9 mouse cellular contexts compared by ENCODE assay signal in the genomic region with DNA sequence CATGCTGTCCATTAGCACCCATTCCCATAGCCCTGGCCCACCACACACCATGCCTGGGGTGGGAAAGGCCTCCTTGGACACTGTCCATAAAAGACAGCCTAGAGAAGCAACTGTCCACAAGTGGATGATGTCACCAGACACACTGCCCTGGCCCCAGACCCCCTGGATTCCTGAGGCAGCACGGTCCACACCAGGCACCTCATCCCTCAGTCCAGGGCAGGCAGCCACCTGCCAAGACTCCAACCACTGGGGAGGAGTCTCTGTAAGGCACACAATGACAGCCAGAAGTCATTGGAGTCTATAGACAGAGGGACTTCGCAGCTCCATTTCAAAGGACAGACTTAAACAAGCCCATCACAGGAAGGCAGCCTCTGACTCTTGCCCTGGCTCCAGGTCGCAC. TPM values are rescaled to one million over a fixed set of nuclear protein-coding genes. Genes with fewer than 3 reads are reported as not detected.
A peak's percentile ranks its signal among the peaks of the same experiment; 100 is the strongest.
DNase-seq lines count a peak whose midpoint lies in the region; ATAC-seq lines count a peak whose summit lies in the region.
"Had no signal": no experiment of that assay in that cellular context is flagged by ENCODE, and none has a peak within 500 bp of the region (broad histone marks: within the 10 kb centered on the region; RNA-seq: fewer than 3 reads in every experiment).

No protein-coding gene starts in this region.

- H3K27ac ChIP-seq in heart, embryonic 11.5 days (ENCODE audit: low read depth, low read length) = no peak overlapping the region
- no peak overlapping the region for H3K27ac ChIP-seq in kidney, embryonic 15.5 days
- no peak overlapping the region for H3K27ac ChIP-seq in stomach, embryonic 14.5 days (ENCODE audit: low read length)
- H3K27ac ChIP-seq: limb, embryonic 15.5 days had no signal

- H3K9ac ChIP-seq in heart, embryonic 11.5 days (ENCODE audit: low read depth, low read length) = no peak overlapping the region
- 0 out of 2 replicates have a peak overlapping the region, but pooled peaks have one; percentile 77 for H3K9ac ChIP-seq in kidney, embryonic 15.5 days
- H3K9ac ChIP-seq in stomach, embryonic 14.5 days (replicated peaks; ENCODE audit: low read depth, low read length) = no peak overlapping the region
- H3K9ac ChIP-seq: limb, embryonic 15.5 days had no signal

- H3K4me3 ChIP-seq in heart, embryonic 11.5 days (ENCODE audit: low read depth, low read length) = 0 out of 2 replicates have a peak overlapping the region, but pooled peaks have one; percentile 94
- H3K4me3 ChIP-seq in kidney, embryonic 15.5 days (replicated peaks) = peak overlapping the region; percentile 84
- H3K4me3 ChIP-seq in stomach, embryonic 14.5 days (ENCODE audit: low read depth, low read length) = no peak overlapping the region

- ATAC-seq in heart, embryonic 11.5 days (replicated peaks; ENCODE audit: insufficient number of reproducible peaks, low FRiP score, low TSS enrichment) = no peak
- ATAC-seq in kidney, embryonic 15.5 days (replicated peaks; ENCODE audit: low FRiP score) = 0 out of 2 replicates have a peak, but pooled peaks have one; percentile 31
- no peak for ATAC-seq in stomach, embryonic 14.5 days (ENCODE audit: insufficient number of reproducible peaks, insufficient read depth, low FRiP score, low read depth)

- peaks cover 10% of the 10 kb centered on the region for H3K4me1 ChIP-seq in heart, embryonic 11.5 days (ENCODE audit: control insufficient read depth, insufficient read depth, low read length)
- H3K4me1 ChIP-seq in kidney, embryonic 15.5 days = peaks cover 33% of the 10 kb centered on the region
- 0 out of 2 replicates have a peak, but pooled peaks cover 3% of the 10 kb centered on the region for H3K4me1 ChIP-seq in stomach, embryonic 14.5 days (ENCODE audit: control insufficient read depth, insufficient read depth, low read length)

- H3K27me3 ChIP-seq in heart, embryonic 11.5 days (ENCODE audit: control insufficient read depth, insufficient read depth, low read length) = peaks cover 12% of the 10 kb centered on the region
- peaks cover 23% of the 10 kb centered on the region for H3K27me3 ChIP-seq in kidney, embryonic 15.5 days
- peaks cover 5% of the 10 kb centered on the region; the same call in 1 of the 2 replicates for H3K27me3 ChIP-seq in stomach, embryonic 14.5 days (ENCODE audit: control insufficient read depth, insufficient read depth, low read length)

- H3K9me3 ChIP-seq in heart, embryonic 11.5 days (replicated peaks; ENCODE audit: control insufficient read depth, low read length) = no peaks in the 10 kb centered on the region
- H3K9me3 ChIP-seq in kidney, embryonic 15.5 days (replicated peaks) = no peaks in the 10 kb centered on the region
- no peaks in the 10 kb centered on the region for H3K9me3 ChIP-seq in stomach, embryonic 14.5 days (ENCODE audit: control insufficient read depth, low read depth, low read length)
- H3K9me3 ChIP-seq: limb, embryonic 15.5 days had no signal

- no peaks in the 10 kb centered on the region for H3K36me3 ChIP-seq in heart, embryonic 11.5 days (ENCODE audit: control insufficient read depth, insufficient read depth, low read length)
- no peaks in the 10 kb centered on the region for H3K36me3 ChIP-seq in kidney, embryonic 15.5 days
- H3K36me3 ChIP-seq in stomach, embryonic 14.5 days (ENCODE audit: control insufficient read depth, insufficient read depth, low read length) = no peaks in the 10 kb centered on the region
- H3K36me3 ChIP-seq: limb, embryonic 15.5 days had no signal

- WGBS in heart, embryonic 11.5 days (ENCODE audit: insufficient replicate concordance) = 72% methylated on average over 3 of the region's 3 CpGs
- 57% methylated on average over 3 of the region's 3 CpGs for WGBS in kidney, embryonic 15.5 days
- 69% methylated on average over 3 of the region's 3 CpGs for WGBS in stomach, embryonic 14.5 days

- no peak for DNase-seq in heart, postnatal 25 days (ENCODE audit: low spot score)
- peak; percentile 49 for DNase-seq in retina, embryonic 14.5 days (ENCODE audit: low spot score)
- DNase-seq in retina, postnatal 1 day = no peak
- no peak for DNase-seq in embryo, embryonic 11 days
- DNase-seq in left cerebral cortex, postnatal 10 days (ENCODE audit: extremely low spot score in 1 of 2, low spot score in 2 of 2) = no peak

- H3K4me2 ChIP-seq in heart, embryonic 11.5 days = peak overlapping the region; percentile 98
- H3K4me2 ChIP-seq in kidney, embryonic 15.5 days = peak overlapping the region; percentile 98
- peak overlapping the region; percentile 92; the same call in 1 of the 2 replicates for H3K4me2 ChIP-seq in stomach, embryonic 14.5 days (replicated peaks; ENCODE audit: low read depth, low read length)

- intact Hi-C loops in heart, postnatal 25 days (cut with DNase I) = no loop called here
- intact Hi-C loops in left cerebral cortex, postnatal 10 days (cut with DNase I) = loop anchor here (5.0 kb wide), 1 partner anchor 54 kb away; no protein-coding TSS in a partner anchor

RNA-seq across cellular contexts. Expression of a gene that starts 1.9 kb away (rescaled TPM):
- 11.0 and 13.7 TPM in 2 replicates for polyA plus RNA-seq in heart, embryonic 11.5 days (2014; fragmentation: Nextera tagmentation; extraction: Ambion mirVana)
- total RNA-seq in heart, postnatal 25 days (2021) = 10 to 100 TPM; 61.6 to 70.0 TPM
- polyA plus RNA-seq in kidney, embryonic 15.5 days (2015; fragmentation: Nextera tagmentation; extraction: Ambion mirVana) = 19.6 and 20.3 TPM in 2 replicates
- 9.0 and 10.2 TPM in 2 replicates for polyA plus RNA-seq in stomach, embryonic 14.5 days (2014; fragmentation: Nextera tagmentation; extraction: Ambion mirVana)
- 10 to 100 TPM; 66.1 to 77.0 TPM for total RNA-seq in left cerebral cortex, postnatal 10 days (2021)

RNA-seq across cellular contexts. Expression of a gene that starts 54.9 kb away (rescaled TPM):
- 45.3 and 48.9 TPM in 2 replicates for polyA plus RNA-seq in heart, embryonic 11.5 days (2014; fragmentation: Nextera tagmentation; extraction: Ambion mirVana)
- total RNA-seq in heart, postnatal 25 days (2021) = 10 to 100 TPM; 11.6 to 21.6 TPM
- polyA plus RNA-seq in kidney, embryonic 15.5 days (2015; fragmentation: Nextera tagmentation; extraction: Ambion mirVana) = 40.2 and 42.8 TPM in 2 replicates
- polyA plus RNA-seq in stomach, embryonic 14.5 days (2014; fragmentation: Nextera tagmentation; extraction: Ambion mirVana) = 22.9 and 26.4 TPM in 2 replicates
- total RNA-seq in left cerebral cortex, postnatal 10 days (2021) = 10 to 100 TPM; 12.1 to 15.7 TPM
